Mouse (Mus musculus) heart, adult 2 months (tissue): Measurements from ENCODE around the gene Ttc23l.
"Not testable (repeated sequence)": the region's sequence is repeated elsewhere in the genome, so short reads cannot be mapped to it uniquely, and the experiment has no call there.

Source experiments
- CTCF ChIP-seq: fragments of 200-600 bp; IDR thresholded peaks from 2 replicates; pipeline ENCODE4 v1.8.1; 2022; ENCODE audit warnings: antibody characterized with exemption, mild to moderate bottlenecking, moderate library complexity
- POLR2A ChIP-seq: fragments of 200-500 bp; IDR thresholded peaks from 2 replicates; pipeline ENCODE4 v1.6.1; 2011; ENCODE audit warnings: mild to moderate bottlenecking, low read depth, low read length, control low read depth; ENCODE audit not compliant: insufficient read depth

- not testable (repeated sequence) for TF ChIP-seq CTCF, POLR2A
Measured at GRCm38 (mm10) chr15:10533361-10533760, 25.1 kb downstream of the Ttc23l start.
